Mouse (Mus musculus) gastrocnemius, postnatal 14 days (tissue): Measurements from ENCODE around the gene Cd274. TPM values are rescaled to one million over a fixed set of nuclear protein-coding genes. Genes with fewer than 3 reads are reported as not detected.
"Not testable (repeated sequence)": the region's sequence is repeated elsewhere in the genome, so short reads cannot be mapped to it uniquely, and the experiment has no call there.

ENCODE experiments used
- DNase-seq: peaks from one replicate; pipeline ENCODE4 v3.0.0; 2021; ENCODE audit warnings: mixed read lengths
- intact Hi-C: fragments of 180-260 bp; cut with DNase I; formaldehyde crosslinking; loops from one replicate; pipeline ENCODE4 v1.15.1; 2025; ENCODE audit warnings: low total_unique reads
- total RNA-seq, 2 experiments: library from RNA; stranded (reverse); gene quantifications; 2 replicates each; pipeline ENCODE4 v1.2.3; 2021

Cd274 gene
- total RNA-seq, 2 experiments from 2014 or later: 0.53 to 0.64 TPM

GRCm38 (mm10) chr19:29384412-29384811 lies 17.2 kb downstream of the Cd274 start:
- DNase-seq: no peak
- intact Hi-C loops: no loop called here

- intact Hi-C loops: no loop called here
- no peak for DNase-seq
Observed at GRCm38 (mm10) chr19:29384994-29385393, 17.7 kb downstream of the Cd274 start.

- DNase-seq: no peak
- intact Hi-C loops: no loop called here
Observed at GRCm38 (mm10) chr19:29385822-29386221, 18.6 kb downstream of the Cd274 start.

- no peak for DNase-seq
- intact Hi-C loops: no loop called here
Observed at GRCm38 (mm10) chr19:29388818-29389217, 21.6 kb downstream of the Cd274 start.

- intact Hi-C loops: no loop called here
- no peak for DNase-seq
Observed at GRCm38 (mm10) chr19:29390483-29390882, 23.2 kb downstream of the Cd274 start.

- DNase-seq: no peak
- intact Hi-C loops: no loop called here
Observed at GRCm38 (mm10) chr19:29391279-29391678, 24.0 kb downstream of the Cd274 start.

GRCm38 (mm10) chr19:29393333-29393732 lies 26.1 kb downstream of the Cd274 start:
- intact Hi-C loops: no loop called here
- DNase-seq: no peak

- no peak for DNase-seq
- intact Hi-C loops: no loop called here
Observed at GRCm38 (mm10) chr19:29394721-29395120, 27.5 kb downstream of the Cd274 start.

- intact Hi-C loops: no loop called here
- no peak for DNase-seq
Observed at GRCm38 (mm10) chr19:29396353-29396752, 29.1 kb downstream of the Cd274 start.

GRCm38 (mm10) chr19:29399786-29400185 lies 32.5 kb downstream of the Cd274 start:
- no peak for DNase-seq
- intact Hi-C loops: no loop called here

- no peak for DNase-seq
- intact Hi-C loops: no loop called here
Observed at GRCm38 (mm10) chr19:29400466-29400865, 33.2 kb downstream of the Cd274 start.

GRCm38 (mm10) chr19:29402621-29403020 lies 35.4 kb downstream of the Cd274 start:
- DNase-seq: no peak
- intact Hi-C loops: no loop called here

GRCm38 (mm10) chr19:29403251-29403650 lies 36.0 kb downstream of the Cd274 start:
- intact Hi-C loops: no loop called here
- DNase-seq: no peak

GRCm38 (mm10) chr19:29405388-29405787 lies 38.1 kb downstream of the Cd274 start:
- intact Hi-C loops: no loop called here
- no peak for DNase-seq

GRCm38 (mm10) chr19:29406042-29407017 lies 39.1 kb downstream of the Cd274 start:
- intact Hi-C loops: no loop called here
- DNase-seq: no peak

- intact Hi-C loops: no loop called here
Observed at GRCm38 (mm10) chr19:29410619-29411018, 43.4 kb downstream of the Cd274 start, which contains the start of gene Pdcd1lg2. TSS of gene Pdcd1lg2 (plus strand) at chr19:29410919.

GRCm38 (mm10) chr19:29412476-29413420 lies 45.5 kb downstream of the Cd274 start:
- peak; percentile 26 for DNase-seq

More at GRCm38 (mm10) chr19:29410619-29411018, 43.4 kb downstream of the Cd274 start, which contains the start of gene Pdcd1lg2:
- DNase-seq: no peak

GRCm38 (mm10) chr19:29414513-29414912 lies 47.3 kb downstream of the Cd274 start:
- DNase-seq: no peak
- intact Hi-C loops: no loop called here

More at GRCm38 (mm10) chr19:29412476-29413420, 45.5 kb downstream of the Cd274 start:
- intact Hi-C loops: no loop called here

- intact Hi-C loops, DNase-seq: not testable (repeated sequence)
Observed at GRCm38 (mm10) chr19:29414917-29415316, 47.7 kb downstream of the Cd274 start.

- intact Hi-C loops: no loop called here
- no peak for DNase-seq
Observed at GRCm38 (mm10) chr19:29416393-29416902, 49.2 kb downstream of the Cd274 start.
